Mouse (Mus musculus) ovary, adult 2 months (tissue): ENCODE data around the gene Fn3k. TPM values are rescaled to one million over a fixed set of nuclear protein-coding genes. Genes with fewer than 3 reads are reported as not detected.

Source experiments
- polyA plus RNA-seq: library from polyadenylated mRNA; depleted of rRNA; stranded (reverse); fragments of >200 nt; gene quantifications from 2 replicates; pipeline ENCODE4 v1.2.3, GENCODE M21; 2012; rRNA removed

The Fn3k gene
- 2.0 and 3.8 TPM in 2 replicates for polyA plus RNA-seq

DNA sequence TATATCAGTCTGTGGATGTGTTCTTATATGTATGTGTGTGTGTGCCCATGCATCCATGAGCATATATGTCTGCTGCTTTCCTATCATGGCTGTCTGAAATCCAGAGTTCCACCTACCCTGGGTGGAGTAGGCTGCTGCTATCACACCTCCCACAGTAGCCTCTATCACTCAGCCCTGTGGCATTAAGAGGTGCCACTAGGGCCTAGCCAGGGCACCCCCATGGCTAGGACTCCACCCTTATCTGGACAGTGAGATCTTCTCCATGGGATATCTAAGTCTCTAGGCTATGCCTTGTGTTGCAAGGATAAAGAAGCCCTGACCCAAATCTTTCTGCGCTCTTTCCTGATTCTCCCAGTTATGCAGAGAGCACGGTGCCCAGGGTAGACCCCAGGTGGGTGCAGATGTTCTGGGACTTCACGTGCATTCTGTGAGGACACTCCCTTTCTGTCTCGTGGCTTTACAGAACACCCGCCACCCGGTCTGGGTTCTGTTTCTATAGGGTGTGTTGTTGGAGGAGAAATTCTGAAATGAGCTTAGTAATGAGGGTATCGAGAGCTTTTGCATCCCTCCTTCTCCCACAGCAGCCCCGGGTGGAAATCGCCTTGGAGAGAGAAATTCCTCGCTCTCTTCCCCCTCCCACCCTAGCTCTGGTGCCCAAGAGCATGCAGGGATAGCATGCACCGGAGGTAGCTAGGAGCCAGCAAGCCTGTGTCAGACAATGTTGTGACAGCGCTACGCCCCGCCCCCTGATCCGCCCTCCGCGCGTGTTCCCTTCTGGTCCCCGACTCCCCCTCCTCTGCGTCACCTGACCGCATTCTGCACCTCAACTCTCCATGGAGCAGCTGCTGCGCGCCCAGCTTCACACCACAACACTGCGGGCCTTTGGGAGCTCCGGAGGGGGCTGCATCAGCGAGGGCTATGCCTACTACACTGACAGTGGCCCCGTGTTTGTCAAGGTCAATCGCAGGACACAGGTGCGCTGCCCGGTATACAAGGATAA lies at the start of gene Fn3k:
Gene Fn3k, plus strand, starts transcription at position 758 of the 1,000 bp plus-strand sequence.

DNA sequence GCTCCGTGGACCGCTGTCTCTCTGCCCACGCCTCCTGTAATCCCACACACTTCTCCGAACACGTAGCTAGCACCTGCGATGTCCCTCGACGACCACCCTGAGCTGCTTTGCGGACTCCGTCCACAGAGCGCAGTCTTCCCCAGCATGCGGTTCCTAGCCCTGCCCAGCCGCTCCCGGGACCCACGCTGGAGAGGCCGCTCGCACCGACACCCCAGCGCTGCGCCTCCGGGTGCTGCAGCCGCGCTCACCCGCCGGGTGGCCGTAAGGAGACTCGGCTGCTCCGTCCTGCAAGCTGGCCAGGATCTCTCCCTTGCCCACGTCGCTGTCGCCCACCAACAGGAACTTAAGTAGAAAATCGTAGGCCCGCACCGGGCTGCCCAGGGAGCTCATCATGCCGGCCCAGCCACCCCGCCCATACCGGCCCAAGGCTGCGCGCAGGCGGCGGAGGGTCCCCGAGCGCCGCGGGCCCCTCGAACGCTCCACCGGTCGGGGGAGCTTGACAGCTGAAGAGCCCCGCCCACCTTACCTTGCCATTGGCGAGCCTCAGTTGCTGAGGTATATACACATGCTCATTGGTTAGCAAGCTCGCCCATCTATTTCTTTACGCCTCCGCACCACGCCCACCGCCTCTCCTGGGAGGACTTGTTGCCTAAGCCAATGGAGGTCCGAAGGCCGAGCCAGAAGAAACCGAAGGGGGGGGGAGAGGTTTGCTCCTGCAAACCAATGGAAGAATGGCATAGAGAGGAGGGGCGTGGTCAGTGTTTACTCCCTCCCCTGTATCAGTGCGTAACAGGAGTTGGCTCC lies 46.8 kb upstream of the Fn3k start, which contains the start of gene Rab40b:
Gene Rab40b, minus strand, starts transcription at position 502 of the 804 bp plus-strand sequence.

GRCm38 (mm10) chr11:121420830-121421552 lies 13.7 kb upstream of the Fn3k start, which contains the start of gene Fn3krp:
TSS of gene Fn3krp (plus strand) at chr11:121421401.

DNA sequence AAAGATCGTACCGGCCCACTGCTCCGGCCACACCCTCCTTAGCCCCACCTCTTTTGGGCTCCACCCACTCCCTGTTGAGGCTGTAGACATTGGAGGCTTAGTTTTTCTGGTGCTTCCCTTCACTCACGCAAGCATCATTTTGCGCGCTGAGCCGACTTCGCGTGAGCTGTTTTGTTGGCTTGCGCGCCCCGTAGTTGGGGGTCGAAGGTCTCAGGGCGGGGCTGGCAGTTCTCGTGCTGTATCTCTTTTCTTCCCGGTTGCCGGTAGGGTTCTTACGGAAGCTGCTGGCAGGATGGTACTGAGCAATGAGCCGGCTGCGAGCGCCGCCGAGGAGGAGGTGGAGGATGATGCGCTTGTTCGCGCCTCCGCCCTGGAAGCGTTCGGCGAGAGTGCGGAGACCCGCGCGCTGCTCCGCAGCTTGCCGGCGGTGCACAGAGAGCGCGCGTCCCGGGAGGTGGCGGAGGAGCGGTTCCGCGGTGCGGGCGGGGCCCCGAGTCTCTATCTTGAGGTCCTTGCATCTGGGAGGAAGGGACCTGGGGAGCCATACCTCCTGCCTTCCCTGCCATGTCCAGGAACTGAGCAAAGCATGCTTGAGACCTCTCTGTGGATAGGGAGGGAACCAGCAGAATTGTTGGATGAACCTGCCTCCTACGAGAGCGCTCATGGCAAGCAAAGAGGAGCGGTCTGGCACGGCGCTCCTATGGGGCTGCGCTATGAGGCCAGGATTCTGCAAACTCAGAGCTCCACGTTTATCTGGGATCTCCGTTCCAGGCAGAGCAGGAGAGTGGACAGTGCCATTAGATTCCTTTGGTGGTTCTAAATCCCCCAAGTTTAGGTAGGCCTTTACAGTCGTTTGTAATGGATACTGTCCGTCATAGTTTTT lies 17.3 kb downstream of the Fn3k start, which contains the start of gene Tbcd:
Gene Tbcd, plus strand, starts transcription at position 197 of the 883 bp plus-strand sequence.

Other genes starting within 250 kb of the Fn3k start
- gene Hexdc, start 230.5 kb upstream of the Fn3k start, polyA plus RNA-seq, result 41.1 and 43.8 TPM in 2 replicates
- 13.2 and 14.1 TPM in 2 replicates for gene Ogfod3, start 230.2 kb upstream of the Fn3k start, polyA plus RNA-seq
- gene Cybc1, start 205.6 kb upstream of the Fn3k start, polyA plus RNA-seq, result 27.0 and 31.8 TPM in 2 replicates
- gene Narf, start 197.7 kb upstream of the Fn3k start, polyA plus RNA-seq, result 22.8 and 30.3 TPM in 2 replicates
- gene Foxk2, start 174.9 kb upstream of the Fn3k start, polyA plus RNA-seq, result 91.7 and 98.5 TPM in 2 replicates
- 63.5 and 64.8 TPM in 2 replicates for gene Wdr45b, start 80.5 kb upstream of the Fn3k start, polyA plus RNA-seq
- 5.3 and 5.5 TPM in 2 replicates for gene Rab40b, start 46.7 kb upstream of the Fn3k start, polyA plus RNA-seq
- gene Fn3krp, start 13.5 kb upstream of the Fn3k start, polyA plus RNA-seq, result 8.0 and 8.7 TPM in 2 replicates
- 91.7 and 110 TPM in 2 replicates for gene Tbcd, start 17.0 kb downstream of the Fn3k start, polyA plus RNA-seq
- 0.97 and 1.7 TPM in 2 replicates for gene Zfp750, start 84.4 kb downstream of the Fn3k start, polyA plus RNA-seq
- 14.7 and 17.7 TPM in 2 replicates for gene B3gntl1, start 238.2 kb downstream of the Fn3k start, polyA plus RNA-seq